Mouse (Mus musculus) kidney, postnatal 25 days (tissue): Measurements from ENCODE around the gene Zfp612.
"Not testable (repeated sequence)": the region's sequence is repeated elsewhere in the genome, so short reads cannot be mapped to it uniquely, and the experiment has no call there.

Source experiments
- DNase-seq, 2 experiments: peaks; one replicate each; pipeline ENCODE4 v3.0.0; 2021; ENCODE audit warnings: mixed read lengths in 2 of 2

Zfp612 gene

GRCm38 (mm10) chr8:110079282-110080221 is at the start of gene Zfp612:
Gene Zfp612, plus strand, starts transcription at chr8:110079746.
- DNase-seq: peak; percentile 66 to 86

GRCm38 (mm10) chr8:110033771-110034170 is 45.8 kb upstream of the Zfp612 start:
- DNase-seq: not testable (repeated sequence)

- DNase-seq: no peak
Measured at GRCm38 (mm10) chr8:110034331-110034730, 45.2 kb upstream of the Zfp612 start.

DNA sequence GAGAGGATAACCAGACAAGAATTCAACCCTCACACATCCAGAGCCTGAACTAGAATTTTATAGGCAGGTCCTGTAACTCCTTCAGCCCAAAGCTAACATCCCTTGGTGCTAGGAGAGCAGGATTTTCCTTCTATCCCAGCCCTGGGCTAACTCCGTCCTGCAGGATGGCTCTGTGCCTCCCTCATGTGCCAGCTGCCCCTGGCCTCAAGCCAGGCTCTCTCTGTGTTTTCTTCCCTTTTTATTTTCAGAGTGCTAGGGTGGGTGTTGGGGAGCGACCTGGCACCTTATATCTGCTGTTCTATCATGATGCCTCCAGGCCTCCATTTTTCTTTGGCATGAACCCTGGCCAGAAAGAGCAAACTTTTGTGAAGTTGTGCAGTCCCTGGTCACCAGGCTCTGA is 43.4 kb upstream of the Zfp612 start:
- DNase-seq: no peak

DNA sequence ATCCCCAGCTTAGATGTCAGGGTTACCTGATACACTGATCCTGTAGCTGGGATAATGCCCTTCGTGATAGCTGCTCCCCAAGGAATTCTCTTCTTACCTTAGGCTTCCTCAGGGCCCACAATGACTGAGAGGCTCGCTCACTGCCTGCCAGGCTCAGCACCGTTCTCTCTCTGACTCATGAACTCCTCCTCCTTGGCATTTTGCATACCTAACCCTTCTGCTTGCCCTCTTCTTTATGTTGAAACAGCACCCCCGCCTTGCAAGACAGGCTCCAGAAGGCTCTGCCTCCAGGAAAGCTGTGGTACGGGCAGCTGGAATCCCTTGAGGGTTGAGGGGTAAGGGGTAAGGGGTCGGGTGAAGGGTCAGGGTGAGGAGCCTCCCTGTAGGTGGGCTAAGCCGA is 40.3 kb upstream of the Zfp612 start:
- no peak for DNase-seq

GRCm38 (mm10) chr8:110039659-110040058 is 39.9 kb upstream of the Zfp612 start, which contains the start of gene Chst4:
Gene Chst4, minus strand, starts transcription at chr8:110039740.
- DNase-seq: no peak

GRCm38 (mm10) chr8:110040509-110040908 is 39.0 kb upstream of the Zfp612 start:
- no peak for DNase-seq

- no peak for DNase-seq
Measured at GRCm38 (mm10) chr8:110051208-110051607, 28.3 kb upstream of the Zfp612 start.

GRCm38 (mm10) chr8:110058207-110058606 is 21.3 kb upstream of the Zfp612 start:
- no peak for DNase-seq

- no peak for DNase-seq
Measured at GRCm38 (mm10) chr8:110064161-110064560, 15.4 kb upstream of the Zfp612 start.

- DNase-seq: no peak
Measured at GRCm38 (mm10) chr8:110064606-110065365, 14.8 kb upstream of the Zfp612 start.

GRCm38 (mm10) chr8:110065676-110066075 is 13.9 kb upstream of the Zfp612 start:
- DNase-seq: no peak

GRCm38 (mm10) chr8:110069706-110070105 is 9.8 kb upstream of the Zfp612 start:
- DNase-seq: no peak

GRCm38 (mm10) chr8:110071600-110071999 is 7.9 kb upstream of the Zfp612 start:
- DNase-seq: peak; percentile 62 to 72

DNA sequence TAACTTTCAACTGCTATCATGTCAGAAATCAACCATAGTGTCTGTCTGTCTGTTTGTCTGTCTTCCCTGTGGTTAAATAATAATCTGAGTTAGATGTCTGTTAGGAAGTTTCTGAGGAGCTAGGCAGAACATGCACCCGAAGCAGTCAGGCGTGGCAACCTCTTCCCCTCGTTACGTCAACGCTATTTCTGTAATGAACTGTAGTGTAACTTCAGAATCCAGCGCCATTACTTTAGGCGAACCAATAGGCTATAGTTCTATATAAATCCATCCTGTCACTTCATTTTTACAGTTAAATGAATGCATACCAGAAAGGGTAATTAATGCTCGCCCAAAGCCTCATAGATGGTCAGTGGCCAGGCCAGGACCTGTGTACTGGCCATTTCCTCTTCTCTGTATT is 5.0 kb upstream of the Zfp612 start:
- DNase-seq: no peak

- DNase-seq: no peak
Measured at GRCm38 (mm10) chr8:110082416-110083105, 3.0 kb downstream of the Zfp612 start.

- no peak for DNase-seq
Measured at GRCm38 (mm10) chr8:110091869-110092268, 12.3 kb downstream of the Zfp612 start.

DNA sequence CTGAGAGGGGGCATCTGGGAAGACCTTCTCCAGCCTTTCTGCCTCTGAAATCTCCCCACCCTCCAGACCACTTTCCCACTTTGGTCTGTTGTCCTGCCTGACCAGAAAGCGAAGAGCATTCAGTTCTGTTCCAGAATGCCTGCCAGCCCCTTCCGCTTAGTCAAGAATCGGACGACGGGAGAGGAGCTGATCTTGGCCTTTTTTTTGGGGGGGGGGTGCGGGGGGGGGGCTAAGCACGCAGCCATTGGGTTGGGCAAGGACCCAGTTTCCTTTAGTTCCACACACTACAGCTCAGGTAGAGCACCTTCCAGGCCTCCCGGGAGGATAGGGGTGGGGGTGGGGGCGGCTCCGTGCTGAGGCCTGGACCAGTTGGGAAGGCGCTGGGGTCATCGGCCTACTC is 21.4 kb downstream of the Zfp612 start, which contains the start of gene Gm21964:
Gene Gm21964, plus strand, starts transcription at position 301 of the 400 bp plus-strand sequence.
- DNase-seq: no peak

DNA sequence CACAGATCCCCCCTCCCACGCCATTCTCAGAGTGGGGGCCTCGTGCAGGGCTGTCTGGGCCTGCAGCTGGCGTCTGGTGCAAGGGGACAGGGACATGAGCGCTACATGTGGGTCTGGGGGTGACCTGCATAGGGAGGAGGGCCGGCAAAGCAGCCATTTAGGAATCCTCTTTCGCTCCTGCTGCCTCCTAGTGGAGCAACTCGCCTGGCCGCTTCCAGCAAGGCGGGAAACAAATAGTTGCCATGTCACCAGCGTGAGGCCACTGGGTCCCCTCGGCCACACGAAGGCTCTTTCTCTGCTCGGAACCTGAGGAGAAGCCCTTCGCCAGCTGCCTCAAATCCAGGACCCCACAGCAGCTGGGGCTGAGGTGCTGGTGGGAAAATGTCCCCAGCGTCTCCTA is 22.1 kb downstream of the Zfp612 start:
- DNase-seq: no peak

- no peak for DNase-seq
Measured at GRCm38 (mm10) chr8:110102653-110103052, 23.1 kb downstream of the Zfp612 start, which contains the start of gene Gm17720. Gene Gm17720, minus strand, starts transcription at chr8:110102753.

DNA sequence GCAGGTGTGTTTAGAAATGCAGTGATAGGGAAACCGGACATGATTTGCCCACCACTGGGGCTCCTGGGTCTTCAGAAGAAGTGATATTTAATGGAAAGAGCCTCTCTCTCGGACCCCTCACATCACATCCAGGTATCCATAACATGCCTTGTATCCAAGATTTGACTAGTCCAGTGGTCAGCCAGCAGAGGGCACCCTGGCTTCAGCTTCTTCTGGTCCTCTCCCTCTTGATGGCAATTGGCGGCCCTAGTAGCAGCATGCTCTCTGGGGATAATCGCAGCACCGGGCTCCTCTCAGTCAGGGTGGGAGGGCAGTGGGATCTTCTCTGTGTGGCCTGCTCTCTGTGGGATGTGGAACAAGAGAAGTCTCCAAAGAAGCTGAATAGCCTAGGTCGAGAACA is 40.2 kb downstream of the Zfp612 start:
- DNase-seq: peak in 1 of 2 experiments; percentile 24

- peak; percentile 74 to 87 for DNase-seq
Measured at GRCm38 (mm10) chr8:110130537-110130936, 51.0 kb downstream of the Zfp612 start.

DNA sequence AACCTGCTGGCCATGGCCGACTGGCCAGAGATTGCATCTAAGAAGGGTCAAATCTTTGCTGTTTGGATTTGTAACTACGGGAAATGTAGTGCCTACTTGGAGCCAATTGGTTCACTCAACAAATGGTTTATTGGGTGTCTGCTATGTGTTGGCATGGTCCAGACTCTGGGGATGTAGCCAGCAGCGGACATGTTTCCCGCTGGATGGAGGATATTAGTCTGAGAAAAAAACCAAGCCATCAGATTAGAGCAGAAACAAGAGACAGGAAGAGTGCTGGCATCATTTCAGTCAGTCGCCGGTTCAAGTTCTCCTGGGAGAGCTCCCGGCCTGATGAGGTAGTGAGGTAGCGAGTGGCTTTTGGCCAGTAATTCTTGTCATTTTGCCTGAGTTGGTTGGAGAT is 54.7 kb downstream of the Zfp612 start:
- no peak for DNase-seq
